Mouse (Mus musculus) NIH3T3 (cell line): ENCODE measurements around the gene Epop.

Experiments used
- DNase-seq: peaks from one replicate; pipeline ENCODE4 v3.0.0-alpha.2; 2012; ENCODE audit warnings: low read depth

Epop gene

GRCm38 (mm10) chr11:97590227-97590960, 39.1 kb downstream of the Epop start:
- DNase-seq, result no peak

- DNase-seq, result no peak
Measured at GRCm38 (mm10) chr11:97589216-97589615, 40.3 kb downstream of the Epop start.

- DNase-seq, result no peak
Measured at GRCm38 (mm10) chr11:97585932-97586331, 43.6 kb downstream of the Epop start.

GRCm38 (mm10) chr11:97584476-97584875, 45.0 kb downstream of the Epop start:
- no peak for DNase-seq

GRCm38 (mm10) chr11:97579088-97579857, 50.2 kb downstream of the Epop start:
- DNase-seq, result no peak

- DNase-seq, result no peak
Measured at GRCm38 (mm10) chr11:97578286-97578685, 51.2 kb downstream of the Epop start.
